Mouse (Mus musculus) 3134 (cell line): Measurements from ENCODE around the gene Mettl26.
"Not testable (repeated sequence)": the region's sequence is repeated elsewhere in the genome, so short reads cannot be mapped to it uniquely, and the experiment has no call there.

Source experiments
- DNase-seq: peaks from one replicate; pipeline ENCODE4 v3.0.0-alpha.2; 2011; ENCODE audit warnings: low spot score; ENCODE audit not compliant: insufficient read length; ENCODE audit errors: extremely low read depth

The Mettl26 gene

GRCm38 (mm10) chr17:25867509-25867835, 7.4 kb upstream of the Mettl26 start:
- no peak for DNase-seq

DNA sequence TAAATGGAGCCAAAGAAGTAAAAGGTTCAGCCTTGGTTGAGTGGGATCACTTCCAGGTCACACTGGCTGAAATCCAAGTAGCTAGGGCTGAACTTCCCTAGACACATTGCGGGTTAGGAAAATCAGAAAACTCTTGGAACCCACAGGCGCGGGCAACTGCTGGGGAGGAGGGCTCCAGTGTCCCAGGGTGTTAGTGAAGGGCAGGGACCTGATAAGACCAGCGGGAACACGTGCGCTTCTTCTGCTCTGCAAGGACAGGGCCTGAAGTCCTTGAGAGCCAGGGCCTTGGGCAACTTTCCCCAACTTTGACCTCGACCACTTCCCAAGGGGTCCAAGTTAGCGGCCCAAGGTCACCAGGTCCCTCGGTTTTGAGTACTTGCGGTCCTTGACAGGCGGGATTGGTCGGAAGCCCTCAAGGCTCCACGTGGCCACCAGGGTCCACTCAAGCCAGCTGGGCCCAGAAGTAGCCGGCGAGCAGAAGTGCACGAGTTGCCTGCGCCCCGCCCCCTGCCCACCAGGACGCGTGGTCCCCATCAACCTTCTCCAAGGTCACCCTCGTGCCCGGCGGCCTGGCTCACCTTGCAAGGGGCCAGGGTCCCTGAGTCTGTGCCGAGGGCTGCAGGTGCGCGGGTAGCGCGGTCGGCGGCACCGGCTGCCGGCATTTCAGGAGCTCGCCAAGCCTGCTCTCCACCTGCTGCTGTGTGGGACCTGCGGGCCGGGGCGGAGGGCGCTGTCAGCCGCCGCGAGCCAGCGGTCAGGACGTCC, 6.9 kb upstream of the Mettl26 start:
- peak; percentile 84 for DNase-seq

- peak; percentile 87 for DNase-seq
These were observed 6.2 kb upstream of the Mettl26 start, which contains the start of gene Mcrip2 for GRCm38 (mm10) chr17:25868601-25869191. Gene Mcrip2 (minus strand): TSS chr17:25868764.

GRCm38 (mm10) chr17:25869498-25869897, 5.4 kb upstream of the Mettl26 start:
- no peak for DNase-seq

DNA sequence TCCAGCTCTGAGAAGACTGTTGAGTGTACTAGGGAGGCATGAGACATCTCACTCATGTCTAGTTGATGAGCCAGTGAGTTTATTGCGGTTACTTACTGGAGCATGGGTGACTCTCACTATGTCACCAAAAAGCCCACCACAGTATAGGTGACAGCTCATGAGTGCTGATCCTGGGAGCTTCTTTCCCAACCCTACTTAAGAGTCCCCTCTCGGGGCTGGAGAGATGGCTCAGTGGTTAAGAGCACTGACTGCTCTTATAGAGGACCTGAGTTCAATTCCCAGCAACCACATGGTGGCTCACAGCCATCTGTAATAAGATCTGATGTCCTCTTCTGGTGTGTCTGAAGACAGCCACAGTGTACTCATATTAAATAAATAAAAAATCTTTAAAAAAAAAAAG, 4.9 kb upstream of the Mettl26 start:
- DNase-seq: no peak

GRCm38 (mm10) chr17:25871566-25871965, 3.3 kb upstream of the Mettl26 start:
- not testable (repeated sequence) for DNase-seq

DNA sequence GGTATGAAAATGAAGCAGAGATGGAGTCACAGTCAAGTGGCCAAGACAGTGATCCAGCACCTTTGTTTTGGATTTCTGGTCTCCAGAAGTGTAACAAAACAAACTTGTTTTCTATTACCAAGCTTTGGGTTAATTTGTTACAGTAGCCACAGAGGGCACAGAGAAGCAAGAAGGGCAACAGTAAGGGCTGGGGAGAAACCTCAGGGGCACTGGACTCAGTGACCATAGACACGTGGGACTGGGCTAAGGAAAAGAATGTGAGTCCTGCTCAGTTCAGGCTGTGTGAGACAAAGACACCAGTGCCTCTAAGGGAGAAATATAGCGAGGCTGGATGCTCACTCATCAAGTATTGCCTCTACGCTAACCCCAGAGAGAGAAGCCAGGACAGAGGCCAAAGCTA, 2.2 kb upstream of the Mettl26 start:
- DNase-seq: no peak

DNA sequence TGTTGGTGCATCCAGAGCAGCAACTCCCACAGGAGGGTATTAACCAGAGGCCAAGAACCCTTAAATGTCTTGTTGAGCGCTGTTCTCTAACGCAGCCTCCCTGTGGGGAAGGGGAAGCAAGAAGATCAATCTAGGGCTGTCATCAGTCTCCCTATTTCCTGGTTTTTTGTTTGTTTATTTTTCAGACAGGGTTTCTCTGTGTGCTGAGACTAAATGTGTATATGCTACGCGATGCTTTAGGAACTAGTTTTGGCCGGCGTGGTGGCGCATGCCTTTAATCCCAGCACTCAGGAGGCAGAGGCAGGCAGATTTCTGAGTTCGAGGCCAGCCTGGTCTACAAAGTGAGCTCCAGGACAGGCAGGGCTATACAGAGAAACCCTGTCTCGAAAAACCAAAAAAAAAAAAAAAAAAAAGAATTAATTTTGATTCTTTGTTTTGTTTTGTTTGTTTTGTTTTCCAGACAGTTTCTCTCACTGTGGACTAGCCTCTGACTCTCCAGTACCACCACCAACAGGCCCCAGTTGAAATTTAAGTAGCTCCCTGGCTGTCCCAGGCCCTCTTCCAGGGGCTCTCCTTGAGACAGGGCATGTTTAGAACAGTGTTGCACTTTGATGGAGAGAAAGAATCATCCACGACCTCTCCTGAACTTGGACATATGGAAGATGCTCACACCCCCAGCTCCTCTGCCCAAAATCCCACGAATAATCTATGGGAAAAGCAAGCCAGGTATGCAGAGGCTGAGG, 1.3 kb upstream of the Mettl26 start:
- DNase-seq: no peak

GRCm38 (mm10) chr17:25874148-25874720, 640 bp upstream of the Mettl26 start:
- no peak for DNase-seq

- DNase-seq: peak; percentile 92
These were observed 580 bp downstream of the Mettl26 start for GRCm38 (mm10) chr17:25875171-25876136.

DNA sequence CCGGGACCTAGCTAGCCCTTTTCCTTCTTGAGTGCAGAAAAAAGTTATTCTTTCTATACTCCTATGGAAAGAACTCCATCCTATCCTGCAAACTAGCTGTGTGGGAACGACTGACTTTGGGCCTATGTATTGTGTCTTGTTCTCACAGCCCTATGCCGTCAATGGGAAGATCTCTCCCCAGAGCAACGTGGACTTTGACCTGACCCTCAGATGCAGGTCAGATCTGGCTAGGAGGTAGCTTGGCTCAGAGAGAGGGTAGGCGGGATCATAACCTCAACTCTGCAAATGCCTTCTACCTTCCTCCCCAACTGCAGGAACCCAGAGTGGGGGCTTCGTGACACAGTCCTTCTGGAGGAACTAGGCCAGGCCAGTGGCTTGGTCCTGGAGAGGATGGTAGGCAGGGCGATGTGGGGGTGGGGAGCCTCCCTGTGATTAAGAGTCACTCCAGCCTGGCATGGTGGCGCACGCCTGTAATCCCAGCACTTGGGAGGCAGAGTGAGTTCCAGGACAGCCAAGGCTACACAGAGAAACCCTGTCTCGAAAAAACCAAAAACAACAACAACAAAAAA, 1.6 kb downstream of the Mettl26 start:
- no peak for DNase-seq

GRCm38 (mm10) chr17:25877025-25877424, 2.2 kb downstream of the Mettl26 start:
- DNase-seq: no peak

- DNase-seq: no peak
These were observed 3.1 kb downstream of the Mettl26 start for GRCm38 (mm10) chr17:25877741-25878610.

- no peak for DNase-seq
These were observed 3.8 kb downstream of the Mettl26 start for GRCm38 (mm10) chr17:25878611-25879180.

GRCm38 (mm10) chr17:25879261-25879660, 4.4 kb downstream of the Mettl26 start:
- no peak for DNase-seq

- DNase-seq: no peak
These were observed 4.9 kb downstream of the Mettl26 start for GRCm38 (mm10) chr17:25879750-25880149.

- DNase-seq: no peak
These were observed 5.5 kb downstream of the Mettl26 start, which contains the start of gene Wfikkn1 for GRCm38 (mm10) chr17:25880196-25880910. Gene Wfikkn1 (minus strand): TSS chr17:25880858.
